Comparison of ENCODE assay signal across 7 mouse cellular contexts in the genomic region with DNA sequence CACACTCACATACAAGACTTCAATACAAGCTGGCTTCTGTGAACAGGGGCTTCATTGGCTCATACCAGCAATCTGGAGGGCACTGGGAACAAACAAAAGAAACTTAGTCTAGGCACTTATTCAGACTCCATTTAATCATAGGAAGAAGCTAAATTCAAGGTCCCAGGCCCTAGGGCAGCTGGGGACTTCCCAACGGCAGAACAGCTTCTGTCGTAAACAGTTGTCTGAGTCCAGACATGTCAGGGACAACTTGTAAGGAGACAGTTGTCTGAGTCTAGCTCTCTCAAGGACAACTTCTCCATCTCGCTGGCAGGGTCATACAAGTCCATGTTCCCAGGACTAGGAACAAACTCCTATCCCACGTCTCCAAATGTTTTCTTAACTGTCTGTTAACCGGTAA.
"Had no signal": no experiment of that assay in that cellular context is flagged by ENCODE, and none has a peak within 500 bp of the region (broad histone marks: within the 10 kb centered on the region; RNA-seq: fewer than 3 reads in every experiment).

No protein-coding gene starts in this region.

- DNase-seq: kidney, adult 2 months; kidney, postnatal 25 days; layer of hippocampus, adult 9-11 months; left cerebral cortex, postnatal 4 days; liver, postnatal 0 days; lung, embryonic 14.5 days; thymus, postnatal 25 days had no signal
